Mouse (Mus musculus) bone marrow macrophage, adult 2 months (primary cell): ENCODE data around the gene Draxin.

Experiments
- CTCF ChIP-seq: IDR thresholded peaks from 2 replicates; pipeline ENCODE4 v1.5.1; 2012; ENCODE audit warnings: low read depth, mild to moderate bottlenecking, low read length, moderate library complexity
- POLR2A ChIP-seq: IDR thresholded peaks from 2 replicates; pipeline ENCODE4 v1.6.1; 2012; ENCODE audit warnings: mild to moderate bottlenecking, low read depth, low read length, borderline replicate concordance

DNA sequence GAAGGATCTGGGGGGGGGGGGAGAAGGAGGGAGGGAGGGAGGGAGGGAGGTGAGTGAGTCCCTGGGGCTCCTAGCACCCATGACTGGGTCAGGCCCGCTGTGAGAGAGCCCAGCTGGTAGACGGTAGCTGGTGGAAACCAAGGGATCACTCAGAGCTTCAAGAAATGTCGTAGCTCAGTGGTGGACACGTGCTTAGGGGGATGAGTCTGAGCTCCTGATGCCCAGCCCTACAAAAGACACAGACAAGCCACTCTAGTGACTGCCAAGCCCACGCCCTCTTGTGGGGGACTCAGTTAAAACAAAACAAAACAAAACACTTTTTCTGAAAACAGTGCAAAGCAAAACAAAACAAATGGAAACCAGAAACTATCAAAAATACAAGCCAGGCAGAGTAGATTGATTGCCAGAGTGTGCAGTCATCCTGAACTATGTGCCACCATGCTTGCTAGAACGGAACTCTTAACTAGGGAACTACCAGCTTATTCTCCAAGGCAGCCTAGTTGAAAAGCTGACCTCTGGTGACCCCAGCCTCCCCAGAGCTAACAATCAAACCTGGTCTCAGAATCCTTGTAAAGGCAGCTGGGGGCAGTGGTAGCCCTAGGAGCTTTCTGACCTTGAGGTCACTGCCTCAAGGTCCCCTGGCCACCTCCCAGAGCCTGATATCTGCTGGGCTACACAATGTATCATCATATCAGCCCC lies 64.6 kb downstream of the Draxin start:
- TF ChIP-seq CTCF (no peak), POLR2A (no peak)
